Mouse (Mus musculus) liver, adult 2 months (tissue): ENCODE data around the gene Dnajb13.

Experiments used
- CTCF ChIP-seq: fragments of 200-500 bp; IDR thresholded peaks from 2 replicates; pipeline ENCODE4 v1.5.1; 2011; ENCODE audit warnings: low read depth, low read length, control low read depth
- POLR2A ChIP-seq: fragments of 200-500 bp; IDR thresholded peaks from 2 replicates; pipeline ENCODE4 v1.6.1; 2011; ENCODE audit warnings: low read length, control low read depth; ENCODE audit not compliant: insufficient read depth; ENCODE audit errors: extremely low read depth

- TF ChIP-seq CTCF (no peak), POLR2A (no peak)
Observed at GRCm38 (mm10) chr7:100493484-100494414, 21.0 kb downstream of the Dnajb13 start.
